Mouse (Mus musculus) T-cell, adult 2 months (primary cell): ENCODE results near the gene Sar1b.

Source experiments
- DNase-seq: peaks from one replicate; pipeline ENCODE4 v3.0.0; 2022; ENCODE audit warnings: low spot score

Sar1b gene

DNA sequence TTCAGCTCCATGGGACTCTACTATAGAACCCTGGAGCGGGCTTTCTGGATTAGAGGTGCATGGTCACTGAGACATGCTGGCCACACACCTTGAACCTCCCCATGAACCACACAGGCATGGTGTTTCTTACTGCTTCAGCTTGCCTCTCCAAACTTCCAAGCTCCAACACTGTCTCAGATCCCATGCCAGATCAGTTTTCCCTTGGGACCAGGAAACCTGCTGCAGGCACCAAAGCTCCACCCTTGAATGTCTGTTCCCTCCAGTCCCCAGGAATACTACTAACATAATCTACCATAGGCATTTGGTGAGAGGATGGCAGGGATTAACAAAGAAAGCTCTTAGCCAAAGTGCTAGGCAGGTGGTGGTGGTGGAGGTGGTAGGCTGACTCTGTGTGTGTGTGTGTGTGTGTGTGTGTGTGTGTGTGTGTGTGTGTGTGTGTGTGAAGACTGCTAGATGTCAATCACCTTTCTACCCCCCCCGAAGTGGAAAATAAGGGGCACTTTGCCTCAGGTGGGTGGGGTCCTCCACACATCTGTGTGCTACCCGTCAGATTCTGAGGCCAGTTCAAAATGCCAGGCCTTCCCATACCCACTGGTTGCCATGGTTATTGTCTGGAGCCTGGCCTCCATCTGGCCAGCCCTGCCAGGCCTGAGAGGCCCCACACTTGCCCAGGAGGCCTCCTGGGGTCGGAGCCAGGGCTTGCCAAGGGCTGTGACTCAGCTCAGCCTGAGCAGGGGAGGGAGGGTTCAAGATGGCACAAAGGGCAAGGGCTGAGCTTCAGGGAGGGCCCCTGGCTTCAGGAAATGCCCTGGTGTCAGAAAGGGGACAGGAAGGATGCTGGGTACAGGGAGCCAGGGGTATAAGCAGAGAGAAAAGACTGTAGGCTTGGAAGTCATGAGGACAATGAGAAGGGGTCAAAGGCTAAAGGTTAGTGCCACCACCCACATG, 68.7 kb downstream of the Sar1b start:
- DNase-seq: no peak

DNA sequence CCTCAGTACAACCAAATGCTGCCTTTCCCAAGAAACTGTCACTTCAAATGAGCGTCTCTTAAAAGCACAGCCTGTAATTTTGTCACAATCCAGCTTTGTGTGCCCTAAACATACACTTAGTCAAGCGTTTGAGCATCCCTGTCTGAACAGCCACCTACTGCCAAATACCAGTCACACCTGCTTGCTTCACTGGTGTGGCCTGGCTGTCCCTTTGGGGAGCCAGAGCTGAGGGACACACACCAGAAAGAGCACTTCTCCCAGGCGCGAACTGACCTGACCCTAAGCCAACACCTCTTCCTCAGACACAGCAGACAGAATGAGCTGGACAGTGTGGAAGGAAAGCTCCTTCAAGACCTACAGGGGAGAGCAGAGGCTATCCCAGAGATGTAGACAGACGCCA, 69.5 kb downstream of the Sar1b start:
- no peak for DNase-seq

DNA sequence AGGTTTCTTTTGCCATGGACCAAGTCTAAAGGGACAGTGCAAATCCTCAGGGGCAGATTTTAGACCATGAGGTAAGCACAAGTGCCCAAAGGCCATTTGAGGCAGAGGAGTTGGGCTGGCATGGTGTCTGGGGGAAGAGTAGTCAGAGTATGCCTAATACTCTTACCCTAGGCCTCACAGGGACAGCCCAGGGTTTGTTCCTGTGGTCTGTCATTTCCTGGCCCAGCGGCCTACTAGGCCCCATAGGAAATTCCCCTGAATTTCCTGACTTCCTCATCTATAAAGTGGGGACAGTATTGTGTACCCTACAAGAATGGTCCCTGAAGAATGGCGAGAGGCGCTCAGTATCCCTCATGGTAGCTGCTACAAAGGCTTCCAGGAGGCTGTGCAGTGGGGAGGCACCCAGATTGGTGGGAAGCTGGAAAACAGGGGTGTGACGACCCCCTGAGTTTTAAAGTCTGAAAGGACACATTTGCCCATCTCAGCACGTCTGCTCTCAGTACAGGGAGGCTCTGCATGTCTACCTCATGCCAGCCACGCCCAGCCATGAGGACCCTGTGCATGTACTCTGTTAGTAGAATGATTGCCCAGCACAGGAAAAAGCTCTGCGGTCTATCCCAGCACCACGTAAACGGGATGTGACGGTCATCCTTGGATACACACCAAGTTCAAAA, 70.0 kb downstream of the Sar1b start:
- no peak for DNase-seq

DNA sequence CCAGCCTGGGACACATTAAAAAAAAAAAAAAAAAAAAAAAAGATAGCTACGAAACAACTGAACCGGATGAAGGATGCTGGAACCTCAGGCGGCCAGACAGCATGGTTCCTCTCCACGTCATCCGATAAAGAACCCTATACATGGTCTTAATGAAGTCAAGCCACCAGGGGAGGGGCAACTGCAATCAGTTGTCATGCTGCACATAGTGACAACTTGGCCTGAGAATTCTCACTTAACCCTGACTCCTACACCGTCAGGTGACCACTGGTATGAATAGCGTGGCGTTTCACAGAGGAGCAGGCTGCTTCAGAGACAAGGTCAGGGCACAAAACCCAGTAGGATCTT, 70.6 kb downstream of the Sar1b start:
- no peak for DNase-seq

DNA sequence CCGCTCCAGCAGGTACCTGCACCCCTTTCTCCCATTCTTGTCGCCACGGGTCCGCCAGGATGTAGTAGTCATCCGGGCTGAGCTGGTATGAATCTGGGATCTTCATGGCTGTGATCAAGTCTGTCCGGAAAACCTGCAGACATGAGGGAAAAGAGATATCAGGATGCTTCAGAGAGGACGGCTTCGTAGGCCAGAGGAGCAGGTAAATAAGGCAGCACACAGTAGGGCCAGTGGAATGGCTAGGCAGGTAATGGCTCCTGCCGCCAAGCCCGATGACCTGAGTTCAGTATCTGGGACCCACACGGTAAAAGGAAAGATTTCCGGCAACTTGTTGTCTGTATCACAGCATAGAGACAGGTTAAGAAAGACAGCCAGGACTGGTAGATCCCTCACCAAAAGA, 72.1 kb downstream of the Sar1b start:
- no peak for DNase-seq

DNA sequence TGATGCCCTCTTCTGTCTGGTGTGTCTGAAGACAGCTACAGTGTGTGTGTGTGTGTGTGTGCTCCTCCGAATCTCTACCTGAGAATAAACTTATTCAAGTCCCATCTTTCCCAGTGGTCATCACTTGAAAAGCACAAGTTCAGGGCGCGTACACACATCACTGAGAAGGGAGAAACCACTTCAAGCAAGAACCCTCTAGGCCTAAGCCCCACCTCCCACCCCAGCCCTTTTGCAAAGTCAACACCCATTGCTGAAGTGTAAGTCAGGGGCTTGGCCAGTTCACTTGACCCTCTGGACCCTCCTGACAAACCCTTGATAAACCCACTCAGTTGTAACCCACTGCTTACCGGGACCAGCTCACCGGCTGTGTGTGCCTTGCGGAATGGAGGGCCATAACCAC, 73.0 kb downstream of the Sar1b start:
- no peak for DNase-seq

DNA sequence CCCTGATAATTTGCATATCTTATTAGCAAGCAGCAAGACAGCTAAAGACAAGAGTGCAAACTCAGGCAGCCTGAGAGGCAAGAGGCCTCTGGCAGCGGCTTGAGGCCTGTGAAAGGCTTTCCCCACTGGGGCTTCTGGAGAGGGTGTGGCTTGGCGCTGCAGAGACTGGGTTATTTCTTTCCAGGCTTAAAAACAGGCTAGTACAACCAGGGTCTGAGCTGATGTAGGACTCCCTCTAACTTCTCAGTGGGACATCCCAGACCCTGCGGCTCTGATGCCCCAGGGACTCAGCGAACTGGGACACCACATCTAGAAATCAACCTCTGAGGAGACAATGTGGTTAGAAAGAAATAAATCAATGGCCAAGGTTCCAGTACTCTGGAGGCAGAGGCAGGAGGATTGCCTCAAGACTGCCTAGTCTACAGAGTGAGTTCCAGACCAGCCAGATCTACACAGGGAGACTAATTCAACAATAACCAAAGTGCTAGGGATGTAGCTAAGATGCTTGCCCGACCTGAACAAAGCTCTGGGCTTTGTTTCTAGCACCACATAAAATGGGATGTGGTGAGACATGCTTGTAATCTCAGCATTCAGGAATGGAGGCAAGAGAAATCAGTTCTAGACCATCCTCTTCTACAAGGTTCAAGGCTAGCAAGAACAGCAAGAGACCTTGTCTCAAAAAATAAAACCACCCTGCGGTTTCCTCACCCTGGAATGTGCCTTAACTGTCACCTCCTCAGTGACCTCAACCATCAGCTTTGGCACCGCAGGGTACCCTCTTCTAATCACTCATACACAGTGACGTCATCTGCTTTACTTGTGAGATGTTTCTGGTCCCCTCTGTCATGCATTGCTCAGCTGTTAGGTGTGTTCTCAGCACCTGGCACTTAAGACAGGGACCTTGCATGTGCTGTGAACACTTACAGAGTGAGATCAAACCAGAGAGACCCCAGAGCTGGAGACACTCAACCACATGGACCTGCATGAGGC, 74.0 kb downstream of the Sar1b start:
- no peak for DNase-seq

DNA sequence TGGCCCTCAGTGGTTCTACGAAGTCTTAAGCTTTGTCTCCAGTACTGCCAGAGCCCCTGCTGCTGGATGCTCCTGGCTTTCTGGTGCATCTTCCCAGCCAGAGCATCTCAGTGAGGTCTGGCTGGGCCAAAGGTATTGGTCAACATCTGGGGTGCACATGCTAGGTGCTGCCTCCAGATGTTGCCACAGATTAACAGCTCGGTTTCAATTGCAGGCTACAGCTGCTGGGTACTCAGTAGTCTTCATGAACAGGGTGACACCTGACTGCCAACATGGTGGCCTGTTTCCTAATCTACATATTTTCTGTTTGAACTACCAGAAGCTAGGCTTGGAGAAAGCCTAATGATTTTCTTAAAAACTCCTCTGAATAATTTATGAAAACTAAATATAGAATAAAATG, 75.6 kb downstream of the Sar1b start:
- no peak for DNase-seq

DNA sequence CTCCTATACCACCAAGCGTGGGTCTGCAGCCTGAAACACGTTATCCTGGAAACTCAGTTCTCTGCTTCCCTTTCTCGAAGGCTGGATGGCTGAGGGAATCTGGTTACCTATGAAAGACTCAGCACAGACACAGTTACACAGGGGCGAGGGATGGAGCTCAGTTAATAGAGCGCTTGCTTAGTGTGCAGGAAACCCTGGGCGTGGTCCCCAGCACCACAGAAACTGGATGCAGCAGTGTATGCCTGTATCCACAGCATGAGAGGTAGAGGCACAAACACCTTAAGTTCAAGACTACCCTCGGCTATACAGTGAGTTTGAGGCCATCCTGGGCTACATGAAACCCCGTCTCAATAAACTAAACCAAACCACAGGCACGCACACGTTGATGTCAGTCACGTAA, 76.5 kb downstream of the Sar1b start:
- no peak for DNase-seq

DNA sequence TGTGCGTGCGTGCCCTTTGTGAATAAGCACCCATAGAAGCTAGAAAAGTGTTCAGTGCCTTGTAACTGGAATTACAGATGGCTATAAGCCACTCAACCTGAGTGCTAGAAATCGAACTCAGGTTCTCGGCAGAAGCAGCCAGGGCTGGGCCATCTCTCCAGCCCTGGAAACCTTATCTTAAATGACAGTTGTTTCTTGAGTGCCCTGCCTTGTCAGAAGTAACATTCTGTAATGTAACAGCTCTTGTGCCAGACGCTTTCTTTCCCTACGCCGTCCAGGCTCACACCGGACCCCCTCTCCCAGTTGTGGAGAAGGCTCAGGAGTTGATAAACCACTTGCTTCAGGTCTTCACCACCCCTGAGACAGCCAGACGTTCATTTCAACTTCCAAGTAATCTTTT, 77.2 kb downstream of the Sar1b start:
- DNase-seq: no peak

DNA sequence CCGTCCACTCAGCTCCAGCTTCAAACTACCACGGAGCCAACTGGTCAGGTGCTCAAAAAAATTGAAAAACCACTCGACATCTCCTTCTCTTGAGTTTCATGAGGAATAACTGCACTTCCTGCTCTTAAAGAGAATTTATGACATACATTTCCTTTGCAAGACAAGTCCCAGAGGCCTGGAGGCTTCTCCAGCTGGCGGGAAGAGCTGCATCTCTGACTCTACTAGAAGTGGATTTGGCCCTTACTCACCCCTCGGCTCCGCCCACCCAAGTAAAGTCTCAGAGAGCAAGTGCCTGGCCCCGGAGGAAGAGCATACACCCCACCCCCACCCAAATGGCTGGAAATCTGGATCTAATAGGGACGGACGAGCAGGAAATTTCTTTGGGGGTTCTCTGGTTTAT, 77.7 kb downstream of the Sar1b start:
- no peak for DNase-seq
